Mouse (Mus musculus) right cerebral cortex, postnatal 10 days (tissue): Measurements from ENCODE around the gene Ccdc88b.
A peak's percentile ranks its signal among the peaks of the same experiment; 100 is the strongest.

Source experiments
- DNase-seq, 2 experiments: peaks; one replicate each; pipeline ENCODE4 v3.0.0; 2021; ENCODE audit warnings: low spot score in 2 of 2

Ccdc88b gene

DNA sequence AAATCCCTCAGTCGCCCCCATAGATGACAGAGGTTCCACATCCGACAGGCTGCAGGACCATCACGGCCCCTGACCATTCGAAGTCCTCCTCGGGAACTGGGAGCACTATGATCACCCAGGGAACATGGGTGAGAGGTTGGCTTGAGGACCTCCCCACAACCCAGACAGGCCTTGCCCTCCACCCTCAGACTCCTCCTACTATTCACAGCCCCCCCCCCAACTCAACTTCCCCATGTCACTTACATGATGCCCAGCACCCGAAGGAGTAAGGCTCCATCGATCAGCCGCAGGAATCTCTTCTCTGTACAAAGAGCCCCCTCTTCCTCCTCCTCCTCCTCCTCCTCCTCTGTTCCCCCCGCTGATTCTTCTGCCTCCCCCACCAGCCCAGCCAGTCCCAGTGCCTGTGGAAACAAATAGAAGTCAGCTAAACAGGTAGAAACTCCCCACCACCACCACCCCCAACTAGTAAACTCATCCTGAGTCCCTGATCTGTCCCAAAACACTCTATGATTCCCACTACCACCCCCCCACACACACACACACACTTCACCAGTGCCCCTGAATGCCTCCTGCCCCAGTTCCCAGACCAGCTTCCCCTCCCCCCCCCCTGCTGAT, 513 bp downstream of the Ccdc88b start:
- peak in 1 of 2 experiments; percentile 28 for DNase-seq

DNA sequence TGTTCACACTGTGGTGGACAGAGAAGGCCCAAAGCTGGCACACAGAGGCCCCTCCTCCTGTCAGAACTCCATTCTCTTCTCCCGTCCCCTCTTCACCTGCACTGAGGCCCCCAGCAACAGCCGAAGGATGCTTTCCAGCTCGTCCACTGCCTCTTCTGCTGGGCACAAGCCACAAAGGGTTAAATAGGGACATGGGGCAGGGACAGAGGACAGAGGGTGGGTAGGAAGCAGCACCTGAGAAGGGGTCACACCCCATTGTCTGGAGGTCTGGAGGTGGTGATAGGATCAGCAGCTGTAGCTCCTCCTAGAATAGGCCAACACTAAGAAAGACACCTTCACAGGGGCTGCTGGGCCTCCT, 1.0 kb downstream of the Ccdc88b start:
- DNase-seq, result no peak

- peak; percentile 83 to 85 for DNase-seq
Measured at GRCm38 (mm10) chr19:6856281-6857002, 1.6 kb downstream of the Ccdc88b start.

DNA sequence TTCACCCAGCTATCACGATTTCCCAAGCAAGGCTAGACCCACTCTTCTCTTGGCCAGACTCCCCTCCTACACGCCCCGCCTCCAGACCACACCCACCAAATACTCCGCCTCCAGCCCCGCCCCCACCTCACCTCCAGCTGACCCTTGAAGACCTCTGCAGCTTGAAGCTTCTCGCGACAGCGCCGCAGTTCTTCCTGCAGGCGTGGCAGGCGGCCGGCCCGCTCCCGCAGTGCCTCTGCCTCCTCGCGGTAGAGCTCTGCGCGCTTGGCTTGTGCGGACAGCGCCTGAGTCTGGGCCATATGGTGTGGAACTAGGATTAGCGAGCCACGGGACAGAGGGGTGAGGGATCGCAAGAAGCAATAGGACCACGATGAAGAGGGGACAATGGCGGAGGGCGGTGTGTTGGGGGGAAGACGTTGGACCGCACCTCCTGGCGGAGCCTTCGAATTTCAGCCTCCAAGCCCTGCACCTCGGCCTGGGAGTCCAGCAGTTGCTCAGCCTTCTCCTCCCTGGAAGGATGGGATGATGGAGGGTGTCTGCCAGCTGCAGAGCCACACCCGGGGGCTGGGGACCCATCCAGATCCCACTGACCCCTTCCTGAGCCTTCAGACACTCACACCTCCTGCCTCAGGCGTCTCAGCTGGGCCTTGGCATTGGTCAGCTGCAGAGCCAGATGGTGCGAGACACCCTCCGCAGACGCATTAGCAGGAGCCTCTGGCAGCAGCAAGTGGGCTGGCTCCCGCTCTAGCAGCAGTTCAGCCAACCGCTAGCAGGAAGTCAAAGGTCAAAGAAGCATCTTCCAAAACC, 2.6 kb downstream of the Ccdc88b start:
- DNase-seq, result peak; percentile 41 to 42

DNA sequence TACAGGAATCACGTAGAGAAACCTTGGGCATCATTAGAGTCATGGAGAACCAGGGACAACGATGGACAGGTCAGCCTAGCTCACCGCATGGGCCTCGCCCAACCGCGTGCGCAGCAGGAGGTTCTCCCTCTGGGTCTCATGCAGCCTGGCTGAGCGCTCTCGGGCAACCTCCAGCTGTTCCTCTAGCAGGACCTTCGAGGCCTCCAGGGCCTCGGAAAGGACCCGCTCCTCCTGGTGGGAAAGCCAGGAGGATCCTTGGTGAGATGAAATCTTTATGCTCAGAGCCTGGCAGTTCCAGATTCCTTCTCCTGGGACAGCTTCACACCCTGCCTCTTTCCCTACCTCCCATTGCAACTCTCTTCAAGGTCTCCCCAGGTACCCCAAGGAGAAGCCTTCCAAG, 3.4 kb downstream of the Ccdc88b start:
- no peak for DNase-seq

DNA sequence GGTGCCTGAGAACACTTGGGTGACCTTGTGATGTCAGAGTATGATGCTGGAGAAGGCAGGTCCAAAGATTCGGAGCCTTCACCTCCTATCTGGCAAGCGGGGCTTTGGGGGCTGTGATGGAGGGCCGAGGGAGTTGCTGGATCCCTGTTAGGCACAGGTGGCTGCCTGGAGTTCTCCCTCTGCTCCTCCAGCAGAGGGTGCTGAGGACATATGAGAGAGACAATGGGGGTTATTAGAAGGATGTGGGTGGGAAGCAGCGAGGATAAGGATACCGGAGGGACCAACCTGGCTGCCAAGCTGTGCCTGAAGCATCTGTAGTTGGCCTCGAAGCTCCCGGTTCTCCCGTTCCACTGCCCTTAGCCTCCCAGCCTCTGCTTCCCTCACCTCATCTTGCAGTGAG, 4.1 kb downstream of the Ccdc88b start:
- peak in 1 of 2 experiments; percentile 23 for DNase-seq

GRCm38 (mm10) chr19:6852393-6853305, 5.4 kb downstream of the Ccdc88b start:
- DNase-seq, result peak; percentile 34 to 43

GRCm38 (mm10) chr19:6851497-6851896, 6.5 kb downstream of the Ccdc88b start:
- DNase-seq, result no peak

GRCm38 (mm10) chr19:6849506-6850068, 8.4 kb downstream of the Ccdc88b start:
- DNase-seq, result peak in 1 of 2 experiments; percentile 31

GRCm38 (mm10) chr19:6847841-6848517, 10.0 kb downstream of the Ccdc88b start:
- DNase-seq, result no peak

GRCm38 (mm10) chr19:6846050-6846449, 12.0 kb downstream of the Ccdc88b start:
- DNase-seq, result peak in 1 of 2 experiments; percentile 26

DNA sequence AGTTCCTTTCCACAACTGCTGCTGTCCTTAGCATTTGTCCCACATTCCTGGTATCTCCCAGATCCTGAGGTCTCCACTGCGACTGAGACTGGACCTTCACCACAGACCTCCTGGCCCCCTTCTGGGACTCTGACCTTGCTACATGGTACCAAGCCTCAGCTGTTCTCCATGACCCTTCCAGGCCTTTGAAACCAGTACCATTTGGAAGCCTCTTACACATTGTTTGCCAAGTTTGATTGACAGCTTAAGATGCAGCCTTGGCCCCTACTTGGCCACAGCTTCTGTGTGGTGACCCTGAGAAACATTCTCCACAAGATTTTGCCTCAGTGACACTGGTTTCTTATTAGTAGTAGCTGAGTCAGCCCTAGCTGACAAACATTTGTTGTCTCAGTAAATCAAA, 15.7 kb downstream of the Ccdc88b start:
- no peak for DNase-seq

- no peak for DNase-seq
Measured at GRCm38 (mm10) chr19:6841292-6841597, 16.8 kb downstream of the Ccdc88b start.

DNA sequence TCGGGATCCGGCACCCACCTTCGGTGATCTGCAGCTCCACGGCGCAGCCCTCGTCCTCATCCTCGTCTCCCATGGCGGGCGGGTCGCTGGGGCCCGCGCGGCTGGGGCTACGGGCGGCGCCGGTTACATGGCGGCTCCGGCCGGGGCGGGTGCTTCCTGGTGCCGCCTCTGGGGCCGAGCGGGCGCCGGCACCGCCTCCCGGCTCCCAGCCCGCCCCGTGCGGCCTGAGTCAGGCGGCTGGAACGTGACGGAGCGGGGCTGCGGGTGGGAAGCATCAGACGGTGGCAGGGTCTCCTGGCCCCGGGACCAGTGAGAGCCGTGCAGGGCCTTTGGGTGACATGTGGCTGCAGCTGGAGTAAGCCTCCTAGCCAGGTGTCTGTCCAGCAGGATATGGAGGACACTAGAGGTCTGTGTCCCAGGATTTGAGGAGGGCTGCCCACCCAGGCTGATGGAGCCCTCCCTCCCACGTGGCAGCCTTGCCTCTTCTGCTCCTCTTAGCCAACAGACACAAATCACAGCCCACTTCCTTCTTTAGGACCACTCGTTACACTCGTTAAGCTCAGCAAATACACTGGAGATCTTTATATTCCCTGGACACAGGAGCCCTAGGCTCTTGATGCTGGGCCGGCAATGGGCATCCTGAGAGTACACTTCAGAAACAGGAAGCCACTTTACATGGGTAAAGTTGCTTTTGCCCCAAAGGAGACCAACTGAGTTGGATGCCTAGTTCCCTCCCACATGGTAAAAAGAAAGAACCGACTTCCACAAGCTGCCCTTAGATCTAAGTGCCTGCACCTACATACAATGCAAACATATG, 17.3 kb downstream of the Ccdc88b start, which contains the start of gene Rps6ka4:
Rps6ka4 (minus strand) TSS at position 162 of the 817 bp plus-strand sequence.
- DNase-seq, result peak; percentile 70 to 72

- DNase-seq, result peak; percentile 81 to 82
Measured at GRCm38 (mm10) chr19:6839615-6840474, 18.2 kb downstream of the Ccdc88b start.

GRCm38 (mm10) chr19:6832363-6832762, 25.6 kb downstream of the Ccdc88b start:
- no peak for DNase-seq

DNA sequence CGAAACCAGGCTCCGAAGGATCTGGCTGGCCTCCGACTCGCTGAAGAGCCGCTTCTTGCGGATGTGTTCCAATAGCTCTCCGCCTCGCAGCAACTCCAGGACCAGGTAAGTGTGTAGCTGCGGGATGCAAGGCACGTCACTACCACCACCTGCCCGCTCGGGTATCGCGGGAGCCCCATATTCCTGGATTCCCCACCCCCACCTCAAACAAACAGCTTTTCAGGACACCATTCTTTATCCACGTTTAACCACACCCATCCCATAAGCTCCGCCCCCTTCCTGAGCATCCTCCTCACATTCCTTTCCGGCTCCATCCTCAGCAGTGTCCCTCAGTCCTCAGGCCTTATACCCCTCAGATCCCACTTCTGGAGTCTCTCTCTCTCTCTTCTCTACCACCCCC, 26.7 kb downstream of the Ccdc88b start:
- DNase-seq, result no peak

DNA sequence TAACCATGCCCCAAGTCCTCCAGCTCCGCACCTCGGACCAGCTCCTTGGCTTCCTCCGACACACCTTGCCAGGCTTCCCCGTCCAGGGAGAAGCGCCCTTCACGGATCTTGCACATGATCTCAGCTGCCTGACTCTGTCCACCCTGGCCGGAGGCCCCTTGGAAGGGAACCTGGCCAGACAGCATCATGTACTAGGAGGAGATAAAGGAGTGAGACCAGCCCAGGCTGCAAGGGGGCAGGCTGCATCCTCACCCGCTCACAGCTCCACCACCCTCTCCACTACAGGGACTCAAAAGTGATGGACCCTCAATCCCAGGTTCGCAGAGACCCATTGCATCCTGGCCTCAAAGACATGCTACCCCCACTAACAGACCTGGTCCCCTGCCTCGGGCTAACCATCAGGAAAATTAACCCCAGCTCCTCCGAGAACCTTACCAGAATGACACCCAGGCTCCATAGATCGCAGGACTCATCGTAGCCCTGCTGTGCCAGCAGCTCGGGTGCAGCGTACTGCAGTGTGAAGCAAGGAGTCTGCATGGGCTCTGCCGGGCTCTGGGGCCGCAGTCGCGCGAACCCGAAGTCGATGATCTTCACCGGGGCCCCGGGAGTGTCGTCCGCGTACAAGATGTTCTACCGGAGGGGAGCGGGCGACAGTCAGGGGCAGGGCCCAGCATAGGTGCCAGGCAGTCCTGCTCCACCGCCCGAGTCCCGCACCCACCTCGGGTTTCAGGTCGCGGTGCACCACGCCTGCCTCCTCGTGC, 27.3 kb downstream of the Ccdc88b start:
- DNase-seq, result peak in 1 of 2 experiments; percentile 38
